Mouse (Mus musculus): Measurements from ENCODE around the gene Xiap. TPM values are rescaled to one million over a fixed set of nuclear protein-coding genes. Genes with fewer than 3 reads are reported as not detected.

Xiap gene
- 12.8 TPM for polyA plus RNA-seq (2017; shearing (Covaris generic))

DNA sequence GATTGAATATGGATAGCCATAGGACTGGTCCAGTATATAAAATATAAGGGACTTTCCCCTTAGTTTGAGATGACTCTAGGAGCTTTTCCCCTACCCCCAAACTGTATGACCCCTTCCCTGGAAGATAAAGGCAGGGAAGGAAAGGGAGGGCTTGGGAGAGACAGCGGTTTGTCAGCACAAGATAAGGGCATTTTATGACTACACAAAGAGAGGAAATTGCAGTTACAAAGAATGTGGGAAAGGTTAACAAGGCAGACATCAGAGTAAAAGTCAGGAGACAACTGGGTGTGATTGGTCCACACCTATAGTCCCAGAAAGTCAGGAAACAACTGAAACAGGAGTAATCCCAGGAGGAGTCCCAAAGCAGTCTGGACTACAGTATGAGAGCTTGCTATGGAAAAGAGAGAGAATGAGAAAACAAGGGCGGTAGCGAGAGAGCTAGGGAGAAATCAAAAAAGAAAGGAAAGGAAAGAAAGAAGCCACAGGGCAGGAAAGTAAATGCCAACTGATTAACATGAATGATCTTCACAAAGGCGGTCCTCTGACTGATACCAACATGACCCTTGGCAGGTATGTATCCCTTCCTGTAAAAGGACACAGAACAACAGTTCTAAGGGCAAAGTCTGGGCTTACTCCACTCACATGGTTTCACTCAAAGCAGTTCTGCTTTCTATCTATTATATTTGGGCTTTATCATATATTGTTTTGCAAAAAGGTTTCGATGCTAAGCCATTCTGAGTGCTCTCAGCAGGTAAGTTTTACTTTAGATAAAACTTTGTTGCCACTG is at the start of gene Xiap:
Gene Xiap (plus strand): TSS at position 398 of the 787 bp plus-strand sequence.

GRCm38 (mm10) chrX:42148788-42149556 is 89.5 kb downstream of the Xiap start, which contains the start of gene Stag2:
Stag2 (plus strand) TSS chrX:42149317.

Other genes with a start within 250 kb of the Xiap start
- gene Thoc2, start 139.0 kb upstream of the Xiap start, polyA plus RNA-seq (2017; shearing (Covaris generic)), result 128 TPM
- gene Stag2, start 89.6 kb downstream of the Xiap start, polyA plus RNA-seq (2017; shearing (Covaris generic)), result 96.6 TPM

Data from CD4-positive, CD25-positive, alpha-beta regulatory T cell (primary cell).